Mouse (Mus musculus): ENCODE data around the gene Tmc7. TPM values are rescaled to one million over a fixed set of nuclear protein-coding genes. Genes with fewer than 3 reads are reported as not detected.

Tmc7 gene
- total and polyA plus RNA-seq, 3 experiments = 3.2 to 6.9 (median 6.4) TPM

GRCm38 (mm10) chr7:118609815-118610214, 25.3 kb upstream of the Tmc7 start:
- no peaks in the 10 kb centered on the region for H3K27me3 ChIP-seq (ENCODE audit: control insufficient read depth, insufficient read depth, low read length)
- H3K36me3 ChIP-seq (ENCODE audit: control insufficient read depth, insufficient read depth, low read length) = no peaks in the 10 kb centered on the region
- TF ChIP-seq EP300 (IDR thresholded peaks at IDR 0.05; ENCODE audit: insufficient read depth, low read depth, low read length) = no peak
- TF ChIP-seq CTCF (IDR thresholded peaks at IDR 0.05) = no peak
- TF ChIP-seq POLR2A (IDR thresholded peaks at IDR 0.05; ENCODE audit: insufficient read depth, low read depth, low read length) = no peak
- DNase-seq = no peak
- intact Hi-C loops (cut with DNase I) = no loop called here
- no peak overlapping the region for H3K27ac ChIP-seq
- WGBS = 91% methylated on average over 7 of the region's 7 CpGs
- H3K4me3 ChIP-seq = no peak overlapping the region
- no peaks in the 10 kb centered on the region for H3K4me1 ChIP-seq (ENCODE audit: control insufficient read depth, insufficient read depth, low read length)
- H3K9ac ChIP-seq (ENCODE audit: low read depth, low read length) = no peak overlapping the region
- no peaks in the 10 kb centered on the region for H3K79me2 ChIP-seq (replicated peaks; ENCODE audit: control insufficient read depth, insufficient read depth, low read length)

- DNase-seq = no peak
- intact Hi-C loops (cut with DNase I) = no loop called here
- no peaks in the 10 kb centered on the region for H3K36me3 ChIP-seq (ENCODE audit: control insufficient read depth, insufficient read depth, low read length)
- TF ChIP-seq EP300 (IDR thresholded peaks at IDR 0.05; ENCODE audit: insufficient read depth, low read depth, low read length) = no peak
- TF ChIP-seq POLR2A (IDR thresholded peaks at IDR 0.05; ENCODE audit: insufficient read depth, low read depth, low read length) = no peak
- TF ChIP-seq CTCF (IDR thresholded peaks at IDR 0.05) = no peak
- no peak overlapping the region for H3K4me3 ChIP-seq
- no peaks in the 10 kb centered on the region for H3K79me2 ChIP-seq (replicated peaks; ENCODE audit: control insufficient read depth, insufficient read depth, low read length)
- H3K9ac ChIP-seq (ENCODE audit: low read depth, low read length) = no peak overlapping the region
- WGBS = 47% methylated on average over 8 of the region's 8 CpGs
- no peaks in the 10 kb centered on the region for H3K27me3 ChIP-seq (ENCODE audit: control insufficient read depth, insufficient read depth, low read length)
- no peaks in the 10 kb centered on the region; the same call in 1 of the 2 replicates for H3K4me1 ChIP-seq (ENCODE audit: control insufficient read depth, insufficient read depth, low read length)
- no peak overlapping the region for H3K27ac ChIP-seq
Measured at GRCm38 (mm10) chr7:118604842-118605241, 20.3 kb upstream of the Tmc7 start.

GRCm38 (mm10) chr7:118599954-118600631, 15.6 kb upstream of the Tmc7 start:
- WGBS = 66% methylated on average over 12 of the region's 12 CpGs
- TF ChIP-seq CTCF (IDR thresholded peaks at IDR 0.05) (no peak), POLR2A (IDR thresholded peaks at IDR 0.05; ENCODE audit: insufficient read depth, low read depth, low read length) (no peak), EP300 (IDR thresholded peaks at IDR 0.05; ENCODE audit: insufficient read depth, low read depth, low read length) (no peak)
- no peak for DNase-seq
- intact Hi-C loops (cut with DNase I) = loop anchor here (5.0 kb wide), 1 partner anchor 293 kb away; no protein-coding TSS in a partner anchor
- H3K4me3 ChIP-seq = no peak overlapping the region
- peaks cover under 1% of the 10 kb centered on the region for H3K4me1 ChIP-seq (ENCODE audit: control insufficient read depth, insufficient read depth, low read length)
- H3K36me3 ChIP-seq (ENCODE audit: control insufficient read depth, insufficient read depth, low read length) = no peaks in the 10 kb centered on the region
- H3K9ac ChIP-seq (ENCODE audit: low read depth, low read length) = no peak overlapping the region
- H3K27me3 ChIP-seq (ENCODE audit: control insufficient read depth, insufficient read depth, low read length) = 0 out of 2 replicates have a peak, but pooled peaks cover 1% of the 10 kb centered on the region
- H3K79me2 ChIP-seq (replicated peaks; ENCODE audit: control insufficient read depth, insufficient read depth, low read length) = no peaks in the 10 kb centered on the region
- no peak overlapping the region for H3K27ac ChIP-seq

GRCm38 (mm10) chr7:118597201-118597600, 12.7 kb upstream of the Tmc7 start, which contains the start of gene Tmc5:
Gene Tmc5 (plus strand): TSS chr7:118597297.
- Histone ChIP-seq H3K4me3 (no peak within 1 kb of the TSS), H3K9ac (ENCODE audit: low read depth, low read length) (0 out of 2 replicates have a peak within 1 kb of the TSS, but pooled peaks have one; percentile 37), H3K79me2 (replicated peaks; ENCODE audit: control insufficient read depth, insufficient read depth, low read length) (no peaks in the 10 kb centered on the region), H3K27me3 (ENCODE audit: control insufficient read depth, insufficient read depth, low read length) (0 out of 2 replicates have a peak, but pooled peaks cover 1% of the 10 kb centered on the region), H3K36me3 (ENCODE audit: control insufficient read depth, insufficient read depth, low read length) (no peaks in the 10 kb centered on the region), H3K4me1 (ENCODE audit: control insufficient read depth, insufficient read depth, low read length) (peaks cover 1% of the 10 kb centered on the region), H3K27ac (no peak within 1 kb of the TSS)
- intact Hi-C loops (cut with DNase I) = loop anchor here (5.0 kb wide), 1 partner anchor 290 kb away; no protein-coding TSS in a partner anchor
- peak; percentile 27 to 42 for DNase-seq
- TF ChIP-seq POLR2A (IDR thresholded peaks at IDR 0.05; ENCODE audit: insufficient read depth, low read depth, low read length) (no peak), CTCF (IDR thresholded peaks at IDR 0.05) (no peak), EP300 (IDR thresholded peaks at IDR 0.05; ENCODE audit: insufficient read depth, low read depth, low read length) (no peak)
- WGBS = 3% methylated on average over 23 of the region's 23 CpGs

- H3K79me2 ChIP-seq (replicated peaks; ENCODE audit: control insufficient read depth, insufficient read depth, low read length) = no peaks in the 10 kb centered on the region
- intact Hi-C loops (cut with DNase I) = loop anchor here (5.0 kb wide), 1 partner anchor 289 kb away; no protein-coding TSS in a partner anchor
- no peak for DNase-seq
- peaks cover 1% of the 10 kb centered on the region for H3K4me1 ChIP-seq (ENCODE audit: control insufficient read depth, insufficient read depth, low read length)
- no peak overlapping the region for H3K4me3 ChIP-seq
- no peaks in the 10 kb centered on the region for H3K36me3 ChIP-seq (ENCODE audit: control insufficient read depth, insufficient read depth, low read length)
- no peak overlapping the region for H3K27ac ChIP-seq
- TF ChIP-seq POLR2A (IDR thresholded peaks at IDR 0.05; ENCODE audit: insufficient read depth, low read depth, low read length) (no peak), EP300 (IDR thresholded peaks at IDR 0.05; ENCODE audit: insufficient read depth, low read depth, low read length) (no peak), CTCF (IDR thresholded peaks at IDR 0.05) (no peak)
- no peak overlapping the region for H3K9ac ChIP-seq (ENCODE audit: low read depth, low read length)
- 0 out of 2 replicates have a peak, but pooled peaks cover 1% of the 10 kb centered on the region for H3K27me3 ChIP-seq (ENCODE audit: control insufficient read depth, insufficient read depth, low read length)
- WGBS = 82% methylated on average over 11 of the region's 11 CpGs
Measured at GRCm38 (mm10) chr7:118596271-118596670, 11.7 kb upstream of the Tmc7 start.

- TF ChIP-seq CTCF (IDR thresholded peaks at IDR 0.05) = peak; percentile 98
- peak; percentile 62; the same call in 1 of the 2 replicates for TF ChIP-seq EP300 (IDR thresholded peaks at IDR 0.05; ENCODE audit: insufficient read depth, low read depth, low read length)
- TF ChIP-seq POLR2A (IDR thresholded peaks at IDR 0.05; ENCODE audit: insufficient read depth, low read depth, low read length) = no peak
- 4% methylated on average over 14 of the region's 14 CpGs for WGBS
- no peak overlapping the region for H3K27ac ChIP-seq
- DNase-seq = peak; percentile 88 to 90
- peaks cover 1% of the 10 kb centered on the region for H3K4me1 ChIP-seq (ENCODE audit: control insufficient read depth, insufficient read depth, low read length)
- no peak overlapping the region for H3K9ac ChIP-seq (ENCODE audit: low read depth, low read length)
- no peak overlapping the region for H3K4me3 ChIP-seq
- intact Hi-C loops (cut with DNase I) = loop anchor here (1.0 to 5.0 kb wide), 2 partner anchors 93 to 288 kb away; no protein-coding TSS in a partner anchor
- H3K79me2 ChIP-seq (replicated peaks; ENCODE audit: control insufficient read depth, insufficient read depth, low read length) = no peaks in the 10 kb centered on the region
- 0 out of 2 replicates have a peak, but pooled peaks cover 1% of the 10 kb centered on the region for H3K27me3 ChIP-seq (ENCODE audit: control insufficient read depth, insufficient read depth, low read length)
- H3K36me3 ChIP-seq (ENCODE audit: control insufficient read depth, insufficient read depth, low read length) = no peaks in the 10 kb centered on the region
Measured at GRCm38 (mm10) chr7:118595228-118595627, 10.7 kb upstream of the Tmc7 start.

Data from heart, adult 2 months (tissue).